Mouse (Mus musculus): ENCODE data around the gene Zfp408. TPM values are rescaled to one million over a fixed set of nuclear protein-coding genes. Genes with fewer than 3 reads are reported as not detected.

Zfp408 gene
- polyA plus RNA-seq (2014; fragmentation: Illumina TruSeq; extraction: RNeasy Lipid Tissue Mini Kit (QIAGEN cat#74804); ENCODE audit: insufficient read depth, low read depth, low replicate concordance), result 3.3 TPM

DNA sequence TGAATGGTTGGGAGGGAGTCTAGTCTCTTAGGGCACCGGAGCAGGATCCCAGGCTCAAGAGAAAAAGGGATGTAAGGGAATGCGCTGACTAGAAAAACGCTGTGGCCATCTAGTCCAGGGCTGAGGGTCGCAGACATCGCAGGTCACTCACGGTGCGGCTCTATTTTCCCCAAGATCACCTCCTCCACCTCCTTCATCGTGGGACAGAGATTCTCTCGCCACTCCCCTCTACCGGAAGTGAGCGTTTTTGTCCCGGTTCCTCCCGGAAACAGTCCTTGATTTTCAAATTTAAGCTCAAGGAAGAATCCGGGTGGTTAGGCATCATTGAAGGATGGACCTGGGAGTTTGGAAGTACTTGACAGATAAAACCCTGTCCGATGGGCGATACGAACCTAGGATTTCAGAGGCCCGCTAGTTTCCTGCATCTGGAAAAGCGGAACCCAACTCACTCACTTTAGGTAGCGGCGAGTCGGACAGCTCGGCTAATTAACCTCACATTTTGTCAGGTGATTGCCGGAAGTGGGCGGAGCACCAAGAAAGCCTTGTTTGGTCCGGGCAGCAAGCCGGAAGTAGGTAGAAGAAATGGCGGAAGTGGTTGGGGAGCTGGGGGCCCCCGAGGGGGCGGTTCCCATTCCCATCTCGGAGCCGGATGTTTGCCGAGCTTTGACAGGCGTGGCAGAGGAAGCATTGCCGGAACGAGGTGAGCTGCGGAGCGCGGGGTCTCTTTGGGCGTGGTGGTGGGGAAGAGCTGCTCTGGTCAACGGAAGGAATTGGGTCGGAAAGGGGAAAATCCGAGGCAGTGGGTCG lies at the start of gene Zfp408, which contains the start of gene Arhgap1:
Gene Zfp408 (minus strand): TSS at position 239 of the 807 bp plus-strand sequence.
Gene Arhgap1 (plus strand): TSS at position 308 of the 807 bp plus-strand sequence.

GRCm38 (mm10) chr2:91636229-91636628 lies 13.4 kb downstream of the Zfp408 start, which contains the start of gene F2:
TSS of gene F2 (minus strand) at chr2:91636414.

Other genes starting within 250 kb of the Zfp408 start
- gene 1110051M20Rik, start 205.1 kb downstream of the Zfp408 start, polyA plus RNA-seq (2014; fragmentation: Illumina TruSeq; extraction: RNeasy Lipid Tissue Mini Kit (QIAGEN cat#74804); ENCODE audit: insufficient read depth, low read depth, low replicate concordance), result 26.7 TPM
- 13.9 TPM for gene Lrp4, start 192.3 kb downstream of the Zfp408 start, polyA plus RNA-seq (2014; fragmentation: Illumina TruSeq; extraction: RNeasy Lipid Tissue Mini Kit (QIAGEN cat#74804); ENCODE audit: insufficient read depth, low read depth, low replicate concordance)
- gene Ckap5, start 123.0 kb downstream of the Zfp408 start, polyA plus RNA-seq (2014; fragmentation: Illumina TruSeq; extraction: RNeasy Lipid Tissue Mini Kit (QIAGEN cat#74804); ENCODE audit: insufficient read depth, low read depth, low replicate concordance), result 7.9 TPM
- gene F2, start 13.4 kb downstream of the Zfp408 start, polyA plus RNA-seq (2014; fragmentation: Illumina TruSeq; extraction: RNeasy Lipid Tissue Mini Kit (QIAGEN cat#74804); ENCODE audit: insufficient read depth, low read depth, low replicate concordance), result 0.19 TPM
- 54.7 TPM for gene Arhgap1, start 69 bp upstream of the Zfp408 start, polyA plus RNA-seq (2014; fragmentation: Illumina TruSeq; extraction: RNeasy Lipid Tissue Mini Kit (QIAGEN cat#74804); ENCODE audit: insufficient read depth, low read depth, low replicate concordance)
- 18.3 TPM for gene Atg13, start 60.8 kb upstream of the Zfp408 start, polyA plus RNA-seq (2014; fragmentation: Illumina TruSeq; extraction: RNeasy Lipid Tissue Mini Kit (QIAGEN cat#74804); ENCODE audit: insufficient read depth, low read depth, low replicate concordance)
- 5.2 TPM for gene Harbi1, start 61.1 kb upstream of the Zfp408 start, polyA plus RNA-seq (2014; fragmentation: Illumina TruSeq; extraction: RNeasy Lipid Tissue Mini Kit (QIAGEN cat#74804); ENCODE audit: insufficient read depth, low read depth, low replicate concordance)
- 7.7 TPM for gene Ambra1, start 80.3 kb upstream of the Zfp408 start, polyA plus RNA-seq (2014; fragmentation: Illumina TruSeq; extraction: RNeasy Lipid Tissue Mini Kit (QIAGEN cat#74804); ENCODE audit: insufficient read depth, low read depth, low replicate concordance)